Mouse (Mus musculus) kidney, adult 2 months (tissue): ENCODE data around the gene Nap1l3. TPM values are rescaled to one million over a fixed set of nuclear protein-coding genes. Genes with fewer than 3 reads are reported as not detected.

Source experiments
- DNase-seq: peaks from one replicate; pipeline ENCODE4 v3.0.0; 2021
- H3K27ac ChIP-seq: fragments of 200-500 bp; 2 replicates; pipeline ENCODE4 v1.5.1; 2012; ENCODE audit warnings: low read depth, low read length, control low read depth, inconsistent platforms; ENCODE audit not compliant: insufficient read depth
- H3K27me3 ChIP-seq: fragments of 200-500 bp; replicated peaks from 2 replicates; pipeline ENCODE4 v1.6.1; 2012; ENCODE audit warnings: mild to moderate bottlenecking, moderate library complexity, low read length, inconsistent platforms; ENCODE audit not compliant: control insufficient read depth, insufficient read depth
- H3K36me3 ChIP-seq: fragments of 200-500 bp; 2 replicates; pipeline ENCODE4 v1.6.1; 2012; ENCODE audit warnings: mild to moderate bottlenecking, moderate library complexity, low read length, inconsistent platforms; ENCODE audit not compliant: control insufficient read depth, insufficient read depth
- H3K4me1 ChIP-seq: fragments of 200-500 bp; 2 replicates; pipeline ENCODE4 v1.6.1; 2011; ENCODE audit warnings: low read length; ENCODE audit not compliant: control insufficient read depth, insufficient read depth
- H3K4me3 ChIP-seq: fragments of 200-500 bp; 2 replicates; pipeline ENCODE4 v1.5.1; 2011; ENCODE audit warnings: mild to moderate bottlenecking, low read depth, low read length, control low read depth; ENCODE audit not compliant: insufficient read depth
- CTCF ChIP-seq: fragments of 200-500 bp; conservative IDR thresholded peaks from 2 replicates; pipeline ENCODE4 v1.5.1; 2011; ENCODE audit warnings: low read depth, mild to moderate bottlenecking, control low read depth, low read length, moderate library complexity, mixed read lengths; ENCODE audit not compliant: insufficient read depth, insufficient read length
- POLR2A ChIP-seq: fragments of 200-500 bp; IDR thresholded peaks from one replicate; pipeline ENCODE4 v1.6.1; 2011; ENCODE audit warnings: low read depth, low read length, control low read depth
- WGBS: fragments of 180-500 bp; shearing (Covaris S2); methylation state at CpG from one replicate; pipeline ENCODE4 v1.1.7; 2018; 5-methylcytosine and 5-hydroxymethylcytosine counted together
- polyA plus RNA-seq: library from polyadenylated mRNA; depleted of rRNA; stranded (reverse); fragments of >200 nt; gene quantifications from 2 replicates; pipeline ENCODE4 v1.2.3, GENCODE M21; 2012; rRNA removed

Gene Nap1l3
- polyA plus RNA-seq = 0.39 and 0.64 TPM in 2 replicates

DNA sequence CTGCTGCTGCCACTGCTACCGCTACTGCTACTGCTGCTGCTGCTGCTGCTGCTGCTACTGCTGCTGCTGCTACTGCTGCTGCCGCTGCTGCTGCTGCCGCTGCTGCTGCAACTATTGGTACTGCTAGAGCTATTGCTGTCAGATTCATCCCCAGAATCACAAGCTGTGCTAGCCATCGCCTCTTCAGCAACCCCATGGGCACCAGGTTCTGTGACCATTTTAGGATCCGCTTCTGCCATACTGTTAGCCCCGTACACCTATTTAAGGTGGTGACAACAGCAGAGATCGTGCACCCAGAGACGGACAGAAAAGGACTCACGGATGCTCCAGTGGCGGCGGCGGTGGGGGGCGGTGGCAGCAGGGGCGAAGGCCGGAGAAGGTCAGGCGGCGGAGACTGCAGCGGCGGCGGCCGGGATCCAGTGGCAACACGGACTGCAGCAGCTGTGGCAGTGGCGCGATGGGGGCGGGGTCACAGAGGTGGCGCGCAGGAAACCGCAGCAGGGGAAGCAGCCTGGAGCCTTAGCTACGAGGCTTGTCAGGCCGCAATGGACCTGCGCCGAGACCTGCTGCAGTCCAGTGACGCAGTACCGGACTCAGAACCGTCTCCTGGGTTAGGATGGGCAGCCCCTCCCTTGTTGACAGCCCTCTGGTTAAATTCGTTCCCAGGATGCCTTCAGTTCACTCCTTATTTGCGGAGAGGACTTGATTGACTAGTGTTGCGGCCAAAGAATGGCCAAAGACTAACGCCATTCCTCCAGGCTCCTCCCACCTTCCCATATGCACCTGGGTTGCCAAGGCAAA, at the start of gene Nap1l3:
TSS of gene Nap1l3 (minus strand) at position 621 of the 801 bp plus-strand sequence.
- Histone ChIP-seq H3K4me1 (no peaks in the 10 kb centered on the region), H3K27me3 (no peaks in the 10 kb centered on the region), H3K4me3 (peak within 1 kb of the TSS; percentile 92), H3K27ac (no peak within 1 kb of the TSS), H3K36me3 (no peaks in the 10 kb centered on the region)
- DNase-seq = peak; percentile 85
- TF ChIP-seq CTCF (no peak), POLR2A (peak; percentile 28)
- under 1% methylated on average over 39 of the region's 39 CpGs for WGBS

- 8% methylated on average over 8 of the region's 8 CpGs for WGBS
- DNase-seq = no peak
Observed at GRCm38 (mm10) chrX:122397652-122398051, 451 bp upstream of the Nap1l3 start.

More at GRCm38 (mm10) chrX:122397652-122398051, 451 bp upstream of the Nap1l3 start:
- no peaks in the 10 kb centered on the region for H3K27me3 ChIP-seq
- peak overlapping the region; percentile 92; the same call in 1 of the 2 replicates for H3K4me3 ChIP-seq
- no peak overlapping the region for H3K27ac ChIP-seq
- TF ChIP-seq POLR2A = no peak
- no peak for TF ChIP-seq CTCF
- no peaks in the 10 kb centered on the region for H3K4me1 ChIP-seq
- no peaks in the 10 kb centered on the region for H3K36me3 ChIP-seq
